Mouse (Mus musculus) CH12.LX (cell line): ENCODE measurements around the gene Rpp38. TPM values are rescaled to one million over a fixed set of nuclear protein-coding genes. Genes with fewer than 3 reads are reported as not detected.

Source experiments
- DNase-seq: peaks from one replicate; pipeline ENCODE4 v3.0.0-alpha.2; 2013; ENCODE audit errors: extremely low read depth
- H3K27ac ChIP-seq: 2 replicates; pipeline ENCODE4 v1.5.1; 2012; ENCODE audit warnings: low read depth, mild to moderate bottlenecking, control low read depth, moderate library complexity; ENCODE audit not compliant: insufficient read depth
- H3K27me3 ChIP-seq: replicated peaks from 2 replicates; pipeline ENCODE3; 2012; ENCODE audit warnings: inconsistent platforms
- H3K36me3 ChIP-seq, 2 experiments: replicated peaks in 1 of 2; 2 replicates each; pipeline versions ENCODE3 to v1.6.1; 2012; ENCODE audit warnings: inconsistent platforms in 1 of 2, low read length in 1 of 2, mild to moderate bottlenecking in 1 of 2, mixed read lengths in 1 of 2, moderate library complexity in 1 of 2; ENCODE audit not compliant: control insufficient read depth in 1 of 2, insufficient read depth in 1 of 2
- H3K4me1 ChIP-seq, 2 experiments: 2 replicates each; pipeline ENCODE4 v1.6.1; 2012; ENCODE audit warnings: inconsistent platforms in 1 of 2, moderate library complexity in 1 of 2; ENCODE audit not compliant: insufficient read depth in 2 of 2, control insufficient read depth in 1 of 2
- H3K4me2 ChIP-seq: 2 replicates; pipeline ENCODE4 v1.6.1; 2012; ENCODE audit warnings: low read depth, mild to moderate bottlenecking, control low read depth; ENCODE audit not compliant: poor library complexity, insufficient read depth, severe bottlenecking
- H3K4me3 ChIP-seq, 3 experiments: fragments of 150-350 bp in 1 of 3; sonication (generic) in 1 of 3; replicated peaks in 1 of 3; 2 replicates each; pipeline versions ENCODE3 to v1.5.1; 2011 to 2012; ENCODE audit warnings: low read depth in 2 of 3, low read length in 2 of 3, mild to moderate bottlenecking in 2 of 3, moderate library complexity in 2 of 3, control low read depth in 1 of 3, improper control_type of control experiment in 1 of 3, inconsistent platforms in 1 of 3, mixed read lengths in 1 of 3; ENCODE audit not compliant: poor library complexity in 1 of 3
- H3K79me2 ChIP-seq: replicated peaks from 2 replicates; pipeline ENCODE4 v1.6.1; 2012; ENCODE audit warnings: mild to moderate bottlenecking, moderate library complexity; ENCODE audit not compliant: control insufficient read depth, poor library complexity, insufficient read depth, severe bottlenecking; ENCODE audit errors: extremely low read depth
- H3K9ac ChIP-seq: 2 replicates; pipeline ENCODE4 v1.6.1; 2012; ENCODE audit warnings: low read depth, mild to moderate bottlenecking, control low read depth, moderate library complexity; ENCODE audit not compliant: insufficient read depth
- H3K9me3 ChIP-seq: replicated peaks from 2 replicates; pipeline ENCODE3; 2012; ENCODE audit warnings: low read length, inconsistent platforms, mixed read lengths
- CHD1 ChIP-seq: IDR thresholded peaks from 2 replicates; pipeline ENCODE4 v1.6.1; 2012; ENCODE audit warnings: low read depth, low read length, improper control_type of control experiment, inconsistent platforms
- CHD2 ChIP-seq: IDR thresholded peaks from 2 replicates; pipeline ENCODE4 v1.6.1; 2011; ENCODE audit warnings: low read length, improper control_type of control experiment
- CTCF ChIP-seq, 2 experiments: IDR thresholded peaks in 1 of 2; conservative IDR thresholded peaks in 1 of 2; 2 replicates each; pipeline ENCODE4 v1.5.1; 2011 to 2012; ENCODE audit warnings: low read depth in 2 of 2, low read length in 2 of 2, improper control_type of control experiment in 1 of 2, inconsistent platforms in 1 of 2, mild to moderate bottlenecking in 1 of 2, moderate library complexity in 1 of 2
- E2F4 ChIP-seq: IDR thresholded peaks from 2 replicates; pipeline ENCODE4 v1.6.1; 2011; ENCODE audit warnings: low read depth, low read length, improper control_type of control experiment; ENCODE audit not compliant: insufficient replicate concordance
- ELF1 ChIP-seq: IDR thresholded peaks from 2 replicates; pipeline ENCODE4 v1.6.1; 2014; ENCODE audit warnings: low read depth, mild to moderate bottlenecking, inconsistent platforms, low read length, improper control_type of control experiment
- EP300 ChIP-seq: IDR thresholded peaks from 2 replicates; pipeline ENCODE4 v1.6.1; 2011; ENCODE audit warnings: low read length, improper control_type of control experiment
- GABPA ChIP-seq: IDR thresholded peaks from 2 replicates; pipeline ENCODE4 v1.6.1; 2012; ENCODE audit warnings: low read depth, low read length, improper control_type of control experiment, inconsistent platforms; ENCODE audit not compliant: insufficient replicate concordance
- HCFC1 ChIP-seq: IDR thresholded peaks from 2 replicates; pipeline ENCODE4 v1.6.1; 2012; ENCODE audit warnings: low read depth, mild to moderate bottlenecking, inconsistent platforms, low read length, improper control_type of control experiment
- JUND ChIP-seq: conservative IDR thresholded peaks from 2 replicates; pipeline ENCODE4 v1.6.1; 2011; ENCODE audit warnings: low read depth, low read length, improper control_type of control experiment
- KAT2A ChIP-seq: IDR thresholded peaks from 2 replicates; pipeline ENCODE4 v1.6.1; 2012; ENCODE audit warnings: low read length, improper control_type of control experiment, inconsistent platforms; ENCODE audit not compliant: insufficient replicate concordance
- MAZ ChIP-seq: IDR thresholded peaks from 2 replicates; pipeline ENCODE4 v1.6.1; 2012; ENCODE audit warnings: low read depth, mild to moderate bottlenecking, inconsistent platforms, low read length, improper control_type of control experiment, moderate library complexity
- MYC ChIP-seq: IDR thresholded peaks from 2 replicates; pipeline ENCODE4 v1.6.1; 2011; ENCODE audit warnings: low read depth, mild to moderate bottlenecking, improper control_type of control experiment, low read length
- NELFE ChIP-seq: IDR thresholded peaks from 2 replicates; pipeline ENCODE4 v1.6.1; 2011; ENCODE audit warnings: low read depth, low read length, improper control_type of control experiment
- PAX5 ChIP-seq: IDR thresholded peaks from 2 replicates; pipeline ENCODE4 v1.6.1; 2012; ENCODE audit warnings: low read length, inconsistent platforms, mixed read lengths
- RAD21 ChIP-seq: IDR thresholded peaks from 2 replicates; pipeline ENCODE4 v1.6.1; 2011; ENCODE audit warnings: low read depth, mild to moderate bottlenecking, low read length, improper control_type of control experiment, moderate library complexity
- RCOR1 ChIP-seq: conservative IDR thresholded peaks from 2 replicates; pipeline ENCODE4 v1.6.1; 2012; ENCODE audit warnings: low read depth, mild to moderate bottlenecking, inconsistent platforms, low read length, improper control_type of control experiment
- TBP ChIP-seq: conservative IDR thresholded peaks from 2 replicates; pipeline ENCODE4 v1.6.1; 2011; ENCODE audit warnings: low read depth, low read length, improper control_type of control experiment
- TCF12 ChIP-seq: IDR thresholded peaks from 2 replicates; pipeline ENCODE4 v1.6.1; 2014; ENCODE audit warnings: low read depth, mild to moderate bottlenecking, inconsistent platforms, low read length, improper control_type of control experiment
- UBTF ChIP-seq: IDR thresholded peaks from 2 replicates; pipeline ENCODE4 v1.6.1; 2012; ENCODE audit warnings: low read depth, mild to moderate bottlenecking, inconsistent platforms, low read length, improper control_type of control experiment, moderate library complexity
- USF1 ChIP-seq: IDR thresholded peaks from 2 replicates; pipeline ENCODE4 v1.6.1; 2014; ENCODE audit warnings: low read depth, mild to moderate bottlenecking, inconsistent platforms, low read length, improper control_type of control experiment
- USF2 ChIP-seq: conservative IDR thresholded peaks from 2 replicates; pipeline ENCODE4 v1.6.1; 2011; ENCODE audit warnings: low read depth, low read length, improper control_type of control experiment
- ZC3H11A ChIP-seq: IDR thresholded peaks from 2 replicates; pipeline ENCODE4 v1.6.1; 2012; ENCODE audit warnings: low read depth, mild to moderate bottlenecking, inconsistent platforms, low read length, improper control_type of control experiment
- ZKSCAN1 ChIP-seq: IDR thresholded peaks from 2 replicates; pipeline ENCODE4 v1.6.1; 2012; ENCODE audit warnings: low read depth, inconsistent platforms, low read length, improper control_type of control experiment, borderline replicate concordance
- ZMIZ1 ChIP-seq: IDR thresholded peaks from 2 replicates; pipeline ENCODE4 v1.6.1; 2012; ENCODE audit warnings: low read depth, mild to moderate bottlenecking, inconsistent platforms, low read length, improper control_type of control experiment
- ZNF384 ChIP-seq: IDR thresholded peaks from 2 replicates; pipeline ENCODE4 v1.6.1; 2012; ENCODE audit warnings: low read depth, low read length, improper control_type of control experiment, inconsistent platforms
- dilution Hi-C: fragments of 300-500 bp; cut with MboI; formaldehyde crosslinking; loops from 2 replicates; pipeline ENCODE4 v1.14.3; 2020; ENCODE audit warnings: low sequenced_read_pairs; ENCODE audit not compliant: extremely low pct_unique_long_range_greater_than_20kb, extremely low pct_ligation_motif_present
- in situ Hi-C: fragments of 300-500 bp; cut with MboI; formaldehyde crosslinking; loops from 3 replicates; pipeline ENCODE4 v1.14.3; 2019; ENCODE audit warnings: low sequenced_read_pairs, low pct_ligation_motif_present, low pct_unique_long_range_greater_than_20kb, mixed read lengths
- polyA plus RNA-seq: library from polyadenylated mRNA; unstranded; fragments of >175 nt; gene quantifications from 2 replicates; pipeline ENCODE4 v1.2.1, GENCODE M21; 2012; ENCODE audit warnings: low read depth; ENCODE audit not compliant: insufficient read length
- total RNA-seq, 2 experiments: library from RNA; depleted of rRNA; stranded (reverse); fragments of 300-350 nt in 1 of 2; fragments of >200 nt in 1 of 2; gene quantifications; 2 replicates each; pipeline ENCODE4 v1.2.3; 2012 to 2014

Rpp38 gene
- total and polyA plus RNA-seq, 3 experiments, result 25.4 to 33.7 (median 26.6) TPM

- Histone ChIP-seq H3K27me3 (no peaks in the 10 kb centered on the region), H3K9me3 (peaks cover 2% of the 10 kb centered on the region), H3K27ac (no peak overlapping the region), H3K4me3 (no peak overlapping the region), H3K9ac (no peak overlapping the region), H3K36me3 (no peaks in the 10 kb centered on the region), H3K4me2 (no peak overlapping the region), H3K79me2 (no peaks in the 10 kb centered on the region), H3K4me1 (peaks cover 3 to 6% of the 10 kb centered on the region in 2 experiments)
- TF ChIP-seq ZNF384 (no peak), TCF12 (no peak), UBTF (no peak), NELFE (no peak), MYC (no peak), RCOR1 (no peak), JUND (no peak), USF1 (no peak), USF2 (no peak), TBP (no peak), HCFC1 (no peak), ZMIZ1 (no peak), ZC3H11A (no peak), CTCF (conservative IDR thresholded peaks at IDR 0.05 in 1 of 2, IDR thresholded peaks at IDR 0.05 in 1 of 2; ENCODE audit: low read depth in 2 of 2, low read length in 2 of 2) (no peak), PAX5 (no peak)
- in situ Hi-C loops (no loop called here), dilution Hi-C loops (no loop called here)
- DNase-seq, result no peak
Observed at GRCm38 (mm10) chr2:3356311-3356710, 23.9 kb upstream of the Rpp38 start.

GRCm38 (mm10) chr2:3355793-3356192, 23.4 kb upstream of the Rpp38 start:
- H3K27ac ChIP-seq, result no peak overlapping the region
- no peak overlapping the region for H3K9ac ChIP-seq
- TF ChIP-seq TBP, result no peak
- no peak for TF ChIP-seq ZKSCAN1
- no peak for TF ChIP-seq GABPA
- no peak for TF ChIP-seq E2F4
- no peak for TF ChIP-seq ZMIZ1
- TF ChIP-seq PAX5, result no peak
- TF ChIP-seq RAD21, result no peak
- no peak for TF ChIP-seq ZC3H11A
- TF ChIP-seq ZNF384, result no peak
- TF ChIP-seq CHD2, result no peak
- TF ChIP-seq CHD1, result no peak
- no peak for TF ChIP-seq NELFE
- no peak for TF ChIP-seq ELF1
- TF ChIP-seq EP300, result no peak
- TF ChIP-seq TCF12, result no peak
- no peak for TF ChIP-seq JUND
- TF ChIP-seq MYC, result no peak
- TF ChIP-seq KAT2A, result no peak
- TF ChIP-seq MAZ, result no peak
- no peak for TF ChIP-seq USF2
- peaks cover 2% of the 10 kb centered on the region for H3K9me3 ChIP-seq
- in situ Hi-C loops (no loop called here), dilution Hi-C loops (no loop called here)
- no peak overlapping the region for H3K4me3 ChIP-seq
- no peak overlapping the region for H3K4me2 ChIP-seq
- no peaks in the 10 kb centered on the region for H3K79me2 ChIP-seq
- no peaks in the 10 kb centered on the region for H3K36me3 ChIP-seq
- no peaks in the 10 kb centered on the region for H3K27me3 ChIP-seq
- no peak for DNase-seq
- H3K4me1 ChIP-seq, result peaks cover 3 to 6% of the 10 kb centered on the region in 2 experiments
